Mouse (Mus musculus) thymus, postnatal 14 days (tissue): ENCODE measurements around the gene Sema3f.

Experiments used
- DNase-seq: peaks from one replicate; pipeline ENCODE4 v3.0.0; 2021

The Sema3f gene

DNA sequence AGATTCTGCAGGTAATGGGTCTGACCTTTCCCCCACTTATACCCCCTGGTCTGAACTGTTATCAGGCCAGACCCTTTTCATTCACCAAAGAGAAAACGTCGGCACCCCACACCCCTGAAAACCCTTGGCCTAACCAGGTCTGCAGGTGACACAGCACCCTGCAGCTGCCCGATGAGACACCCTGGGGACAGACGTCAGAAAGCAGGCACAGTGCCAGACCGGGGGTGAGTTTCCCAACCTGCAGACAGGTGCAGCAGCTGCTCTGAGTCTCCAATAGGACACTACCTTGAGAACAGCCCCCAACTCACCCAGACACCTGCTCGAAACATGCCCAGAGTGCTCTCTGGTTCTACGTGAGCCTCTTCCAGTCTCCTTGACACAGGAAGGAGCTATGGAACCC, 21.3 kb downstream of the Sema3f start:
- no peak for DNase-seq

DNA sequence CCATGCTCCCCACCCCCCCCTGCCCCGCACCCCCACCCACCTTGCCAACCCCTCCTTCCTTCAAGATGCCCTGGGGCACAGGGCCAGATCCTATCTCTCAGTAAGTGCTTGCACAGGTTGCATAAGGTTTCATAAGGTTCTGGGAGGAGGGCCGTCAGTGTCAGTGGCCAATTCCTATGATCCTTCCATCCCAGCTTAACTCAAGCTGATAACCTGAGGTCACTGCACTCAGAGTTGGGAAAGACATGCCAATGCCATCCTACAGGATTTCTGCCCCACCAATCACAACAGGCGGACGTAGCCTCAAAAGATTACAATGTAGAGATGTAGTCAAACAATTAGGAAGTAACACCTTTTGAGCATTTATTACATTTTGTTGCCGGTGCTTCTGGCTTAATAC, 21.9 kb downstream of the Sema3f start:
- DNase-seq, result no peak

DNA sequence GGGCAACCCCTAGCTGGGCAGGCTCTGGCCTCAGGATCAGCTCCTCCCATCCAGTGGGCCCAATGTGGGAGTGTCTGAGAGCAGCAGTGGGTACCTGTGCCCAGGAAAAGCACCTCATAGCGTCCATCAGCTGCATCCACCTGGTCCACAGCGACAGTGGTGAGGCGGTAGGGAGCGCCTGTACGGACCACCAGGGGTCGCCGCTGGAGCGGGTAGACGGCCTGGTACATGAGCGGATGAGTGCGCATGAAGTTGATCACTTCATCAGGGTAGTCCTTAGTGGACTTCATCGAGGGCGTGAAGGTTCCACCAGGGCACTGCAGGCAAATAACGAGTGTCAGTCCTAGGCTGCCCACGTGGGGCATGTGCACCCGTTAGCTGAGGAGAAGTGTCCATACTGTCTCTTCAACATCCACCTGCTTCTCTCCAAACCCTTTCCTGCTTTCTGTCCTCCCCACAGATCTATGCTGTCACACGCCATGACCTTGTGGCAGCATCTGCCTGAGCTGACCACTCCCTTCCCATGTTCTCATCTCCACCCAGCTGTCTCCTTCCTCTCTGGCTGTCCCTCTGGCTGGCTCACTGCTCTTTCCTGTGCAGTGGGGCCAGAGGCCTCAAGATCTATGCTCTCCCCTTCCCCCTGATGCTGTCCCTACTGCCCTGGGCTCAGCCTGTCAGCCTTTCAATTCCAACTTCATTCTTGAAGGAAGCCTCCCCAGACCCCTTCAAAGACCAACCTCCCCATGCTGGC, 24.9 kb downstream of the Sema3f start:
- DNase-seq, result peak; percentile 85

DNA sequence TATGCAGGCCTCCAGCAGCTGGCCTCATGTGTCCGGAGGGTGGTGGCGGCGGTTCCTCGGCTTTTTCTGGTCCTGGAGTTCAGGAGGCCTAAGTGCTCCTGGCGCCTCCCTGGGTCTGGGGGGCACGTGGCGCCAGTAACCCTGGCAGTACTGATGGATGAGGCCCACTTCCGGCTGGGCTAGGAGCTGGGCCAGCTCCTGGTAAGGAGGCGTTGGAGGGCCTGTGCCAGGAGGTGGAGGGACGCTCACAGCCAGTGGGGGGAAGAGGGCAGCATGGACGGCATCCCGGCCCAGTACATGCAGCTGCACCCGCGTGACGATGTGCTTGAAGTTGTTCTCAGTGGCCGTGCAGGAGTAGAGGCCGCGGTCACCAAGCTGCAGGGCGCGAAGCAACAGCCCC, 27.9 kb downstream of the Sema3f start:
- DNase-seq, result no peak

DNA sequence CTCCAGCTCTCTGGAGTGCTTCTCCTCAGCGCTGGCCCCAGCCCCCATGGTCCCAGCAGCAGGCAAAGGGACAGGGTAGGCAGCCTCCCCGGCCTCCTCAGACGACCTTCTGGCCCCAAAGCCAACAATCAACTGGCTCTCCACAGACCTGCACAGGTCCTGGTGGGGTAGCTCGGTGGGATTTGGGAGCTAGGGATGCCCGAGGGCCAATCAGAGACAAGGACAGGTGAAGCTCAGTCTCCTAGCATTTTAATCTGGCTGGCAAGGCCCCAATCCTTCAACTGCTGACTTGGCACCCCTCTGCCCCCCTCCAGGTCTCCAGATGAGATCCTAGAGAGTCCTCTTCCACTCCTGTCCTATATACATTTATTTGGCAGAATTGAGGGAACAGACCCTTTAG, 30.8 kb downstream of the Sema3f start, which contains the start of gene Gnat1:
Gene Gnat1 (minus strand): TSS at position 212 of the 400 bp plus-strand sequence.
- DNase-seq, result no peak

DNA sequence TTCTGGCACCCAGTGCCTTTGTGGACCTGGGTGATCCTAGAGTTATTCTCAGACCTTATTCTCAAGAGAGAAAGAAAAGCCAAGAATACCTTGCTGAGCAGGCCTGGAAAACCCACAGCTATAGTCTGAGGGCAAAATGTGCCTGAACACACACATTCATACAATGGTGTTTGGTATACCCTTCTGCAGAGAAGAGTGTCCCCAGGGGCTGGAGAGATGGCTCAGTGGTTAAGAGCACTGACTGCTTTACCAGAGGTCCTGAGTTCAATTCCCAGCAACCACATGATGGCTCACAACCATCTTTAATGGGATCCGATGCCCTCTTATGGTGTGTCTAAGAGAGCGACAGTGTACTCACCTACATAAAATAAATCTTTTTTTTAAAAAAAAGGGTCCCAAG, 31.4 kb downstream of the Sema3f start:
- DNase-seq, result no peak

DNA sequence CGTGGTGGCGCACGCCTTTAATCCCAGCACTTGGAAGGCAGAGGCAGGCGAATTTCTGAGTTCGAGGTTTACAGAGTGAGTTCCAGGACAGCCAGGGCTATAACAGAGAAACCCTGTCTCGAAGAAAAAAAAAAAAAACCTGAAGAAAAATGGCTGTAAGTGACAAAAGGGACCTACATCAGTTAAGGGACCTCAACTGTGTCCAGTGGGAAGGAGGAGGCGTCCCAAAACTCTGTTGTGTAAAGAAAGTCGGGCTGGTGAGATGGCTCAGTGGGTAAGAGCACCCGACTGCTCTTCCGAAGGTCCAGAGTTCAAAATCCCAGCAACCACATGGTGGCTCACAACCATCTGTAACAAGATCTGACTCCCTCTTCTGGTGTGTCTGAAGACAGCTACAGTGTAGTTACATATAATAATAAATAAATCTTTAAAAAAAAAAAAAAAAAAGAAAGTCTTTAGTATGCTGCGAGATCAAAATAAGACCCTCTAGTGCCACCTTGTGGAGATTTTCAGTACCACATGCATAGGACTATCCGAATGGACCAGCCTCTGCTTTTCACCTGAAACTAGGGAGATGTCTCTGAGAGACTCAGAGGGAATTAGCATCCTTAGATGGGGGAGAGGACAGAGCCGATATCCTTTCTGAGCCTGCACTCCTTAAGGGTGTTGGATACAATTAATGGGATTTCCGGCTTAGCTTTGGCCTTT, 32.3 kb downstream of the Sema3f start:
- DNase-seq, result peak; percentile 80

DNA sequence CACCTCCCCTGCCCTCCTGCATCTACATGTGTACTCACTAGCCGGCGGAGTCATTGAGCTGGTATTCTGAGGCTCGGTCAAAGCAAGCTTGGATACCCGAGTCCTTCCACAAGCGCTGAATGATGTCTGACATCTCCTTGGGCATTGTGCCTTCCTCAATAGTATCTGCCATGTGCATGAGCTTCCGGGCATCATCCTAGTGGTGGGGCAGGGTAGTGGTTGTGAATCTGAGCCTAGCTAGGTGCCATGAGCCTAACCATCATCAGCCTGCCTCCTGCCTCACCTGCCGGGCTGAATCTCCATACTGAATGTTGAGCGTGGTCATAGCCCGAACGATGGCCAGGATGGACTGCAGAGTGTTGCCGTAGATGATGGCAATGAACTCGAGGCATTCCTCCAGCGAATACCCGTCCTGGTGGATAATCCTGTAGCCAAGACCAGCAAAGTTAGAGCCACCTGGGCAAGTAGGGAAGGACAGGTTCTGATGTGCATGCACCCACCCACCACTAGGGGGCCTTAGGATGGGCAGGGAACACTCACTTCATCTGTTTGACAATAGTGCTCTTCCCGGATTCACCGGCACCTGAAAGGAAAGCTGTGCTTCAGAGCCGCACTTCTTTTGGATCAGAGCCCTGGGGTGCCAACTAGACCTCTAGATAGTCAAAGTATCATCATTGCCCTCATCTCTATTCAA, 33.0 kb downstream of the Sema3f start:
- peak; percentile 74 for DNase-seq

DNA sequence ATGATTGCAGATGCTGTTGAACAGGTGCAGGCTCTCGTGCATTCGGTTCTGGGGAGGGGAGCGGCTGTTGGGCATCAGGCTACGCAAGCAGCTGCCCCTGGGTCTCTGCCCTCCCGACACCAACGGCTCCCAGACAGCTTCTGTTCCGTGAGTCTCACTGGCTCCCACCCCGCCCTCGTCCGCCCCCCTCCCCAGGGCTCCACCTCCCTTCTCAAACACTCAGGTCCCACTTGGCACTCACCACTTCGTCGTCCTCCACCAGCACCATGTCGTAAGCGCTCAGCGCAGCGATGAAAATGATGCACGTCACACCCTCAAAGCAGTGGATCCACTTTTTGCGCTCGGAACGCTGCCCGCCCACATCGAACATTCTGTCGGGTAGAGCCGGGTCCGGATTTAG, 34.0 kb downstream of the Sema3f start:
- DNase-seq, result no peak

DNA sequence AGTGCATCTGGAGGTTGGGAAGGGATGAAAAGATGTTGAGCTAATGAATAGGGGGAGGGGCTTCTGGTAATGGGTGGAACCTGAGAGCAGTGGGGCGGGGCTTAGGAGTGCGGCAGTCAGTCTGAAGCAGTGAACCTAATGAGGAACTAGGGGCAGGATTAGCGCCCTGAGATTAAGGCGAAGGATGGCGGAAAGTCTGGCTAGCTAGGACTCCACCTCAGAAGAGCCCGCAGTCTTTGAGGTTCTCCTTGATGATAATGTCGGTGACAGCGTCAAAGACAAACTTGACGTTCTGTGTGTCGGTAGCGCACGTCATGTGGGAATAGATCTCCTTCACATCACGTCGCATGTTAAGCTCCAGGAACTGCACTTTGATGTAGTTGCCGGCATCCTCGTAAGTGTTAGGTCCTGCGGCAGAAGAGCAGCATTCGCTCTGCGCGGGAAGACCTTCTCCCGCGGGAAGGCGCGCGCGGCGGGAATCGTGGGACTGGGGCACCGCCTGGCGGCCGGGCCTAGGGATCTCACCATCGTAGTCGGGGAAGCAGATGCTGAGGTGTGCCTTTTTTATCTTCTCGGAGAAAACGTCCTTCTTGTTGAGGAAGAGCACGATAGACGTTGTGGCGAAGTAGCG, 34.5 kb downstream of the Sema3f start:
- peak; percentile 76 for DNase-seq

DNA sequence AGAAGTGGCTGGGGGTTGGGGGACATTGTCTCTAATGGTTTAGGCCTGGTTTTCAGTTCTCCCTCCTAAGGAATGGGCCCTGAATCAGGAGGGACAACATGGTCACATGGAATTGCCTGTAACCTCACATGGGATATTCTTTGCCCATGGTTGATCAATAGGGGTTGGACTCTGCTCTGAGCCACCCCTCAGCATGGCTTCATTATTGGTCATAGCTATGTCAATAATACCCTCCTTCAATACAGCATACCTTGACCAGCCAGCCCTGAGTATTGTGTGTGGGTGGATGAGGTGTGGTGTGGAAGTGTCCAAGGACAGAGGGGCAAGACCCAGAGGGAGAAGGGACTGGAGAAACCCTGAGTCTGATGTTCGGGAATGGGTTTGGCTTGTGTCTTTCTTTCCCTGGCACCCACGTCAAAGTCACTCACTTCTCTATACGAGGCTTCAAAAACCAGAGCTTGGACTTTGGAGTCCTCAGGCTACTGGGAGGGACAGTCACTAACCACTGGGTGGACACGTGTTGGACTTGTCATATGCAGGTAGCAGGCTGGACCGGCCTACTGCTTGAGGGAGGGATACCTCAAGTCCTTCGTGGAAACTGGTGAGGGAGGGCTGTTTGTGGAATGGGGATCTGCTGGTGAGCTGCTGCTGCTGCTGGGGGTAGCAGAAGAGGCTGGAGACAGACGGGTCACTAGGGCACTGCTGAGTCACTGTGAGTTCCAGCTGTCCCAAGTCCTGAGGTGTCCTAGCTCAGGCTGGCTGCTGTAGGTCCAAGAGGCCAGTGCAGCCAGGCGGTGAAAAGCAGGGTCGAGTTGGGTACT, 35.5 kb downstream of the Sema3f start:
- no peak for DNase-seq

DNA sequence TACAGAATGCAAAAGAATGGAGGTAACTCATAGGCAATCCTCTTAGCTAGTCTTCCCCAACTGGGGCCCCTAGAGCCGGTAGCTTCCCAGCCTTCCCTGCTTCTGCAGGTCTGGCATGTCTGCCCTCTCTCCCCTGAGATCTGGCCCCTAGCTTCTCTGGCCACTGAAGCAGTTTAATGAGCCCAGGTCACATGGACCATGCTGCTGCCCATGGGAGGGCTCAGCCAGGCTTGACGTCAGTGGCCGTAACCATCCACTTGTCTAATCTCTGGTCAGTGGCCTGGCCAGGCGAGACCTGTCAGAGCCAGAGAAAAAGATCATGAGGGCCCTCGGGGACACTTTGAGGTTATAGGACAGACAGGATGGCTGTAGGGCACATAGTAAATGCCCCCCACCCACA, 40.0 kb downstream of the Sema3f start:
- DNase-seq, result no peak

DNA sequence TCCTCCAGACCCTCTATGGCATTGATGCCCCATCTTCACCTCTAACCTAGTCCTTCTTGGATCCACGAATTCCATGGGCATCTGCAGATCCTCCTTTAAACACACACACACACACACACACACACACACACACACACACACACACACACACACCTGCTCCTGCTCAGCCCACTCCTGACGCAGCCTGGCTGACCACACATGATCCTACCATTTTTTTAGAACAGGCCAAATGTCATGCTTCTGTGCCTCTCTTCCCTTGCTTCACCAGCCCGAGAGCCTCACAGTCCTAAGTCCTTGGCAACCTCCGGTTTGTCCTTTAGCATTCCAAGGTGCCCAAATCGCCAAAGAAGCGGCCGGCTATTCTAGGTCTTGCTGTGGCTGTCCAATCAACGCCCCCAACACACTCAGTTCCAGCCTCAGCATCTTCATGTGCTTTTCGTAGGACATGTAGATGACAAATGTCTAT, 40.8 kb downstream of the Sema3f start, which contains the start of gene Slc38a3:
Gene Slc38a3 (minus strand): TSS at position 51 of the 466 bp plus-strand sequence.
- DNase-seq, result no peak

DNA sequence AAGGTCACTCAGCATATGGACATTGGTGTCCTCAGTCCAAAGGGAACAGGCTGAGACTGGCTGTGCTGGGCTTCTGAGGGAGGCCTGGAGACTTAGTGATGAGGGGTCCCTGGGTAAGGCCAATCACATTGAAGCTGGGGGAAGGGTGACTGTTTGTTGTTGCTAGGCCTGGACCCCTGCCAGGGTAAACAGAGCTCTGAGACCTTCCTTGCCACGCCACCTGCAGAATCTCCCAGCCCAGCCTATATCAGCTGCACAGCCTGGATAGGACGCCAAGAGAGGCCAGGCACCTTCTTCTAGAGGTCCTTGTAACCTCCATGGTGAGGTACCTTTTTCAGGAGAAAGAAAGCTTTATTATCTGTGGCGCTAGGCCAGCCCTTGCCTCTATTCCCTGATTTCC, 41.4 kb downstream of the Sema3f start:
- DNase-seq, result no peak

DNA sequence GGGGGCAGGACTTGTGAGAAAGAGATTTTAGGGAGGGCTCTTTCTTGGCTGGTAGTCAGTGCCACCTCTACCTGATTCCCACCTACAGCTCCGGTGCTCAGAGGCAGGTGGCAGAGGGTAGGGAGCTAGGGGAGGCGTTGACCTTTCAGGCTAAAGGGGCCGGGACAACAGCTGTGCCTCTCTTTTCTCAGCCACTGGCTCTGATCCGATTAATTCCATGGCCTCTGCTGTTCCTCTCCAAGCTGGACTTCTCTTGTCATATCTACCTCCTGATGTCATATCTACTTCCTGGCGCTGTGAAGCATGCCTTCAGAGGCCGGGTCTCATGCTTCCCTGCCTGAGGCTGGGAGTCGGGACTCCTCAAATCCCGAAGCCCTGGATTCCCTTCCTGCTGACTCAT, 42.3 kb downstream of the Sema3f start:
- no peak for DNase-seq

DNA sequence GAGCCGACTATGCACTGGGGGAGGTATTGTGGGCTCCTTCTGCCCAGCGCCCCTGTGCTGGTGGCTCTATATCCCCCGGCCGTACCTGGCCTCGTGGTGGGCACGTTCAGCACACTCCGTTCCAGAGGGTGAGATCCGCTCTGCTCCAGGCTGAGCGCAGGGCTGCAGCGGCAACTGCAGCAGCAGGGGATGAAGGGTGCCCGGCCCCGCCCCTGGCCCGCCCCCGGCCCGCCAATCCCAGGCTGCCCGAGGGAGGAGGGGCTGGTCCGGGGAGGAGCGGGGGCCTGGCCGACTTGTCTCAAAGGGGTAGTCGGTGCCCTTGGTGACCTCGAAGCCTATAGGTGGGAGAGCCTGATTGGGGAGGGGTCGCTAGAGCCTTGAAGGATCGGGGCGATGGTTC, 43.1 kb downstream of the Sema3f start:
- peak; percentile 52 for DNase-seq

DNA sequence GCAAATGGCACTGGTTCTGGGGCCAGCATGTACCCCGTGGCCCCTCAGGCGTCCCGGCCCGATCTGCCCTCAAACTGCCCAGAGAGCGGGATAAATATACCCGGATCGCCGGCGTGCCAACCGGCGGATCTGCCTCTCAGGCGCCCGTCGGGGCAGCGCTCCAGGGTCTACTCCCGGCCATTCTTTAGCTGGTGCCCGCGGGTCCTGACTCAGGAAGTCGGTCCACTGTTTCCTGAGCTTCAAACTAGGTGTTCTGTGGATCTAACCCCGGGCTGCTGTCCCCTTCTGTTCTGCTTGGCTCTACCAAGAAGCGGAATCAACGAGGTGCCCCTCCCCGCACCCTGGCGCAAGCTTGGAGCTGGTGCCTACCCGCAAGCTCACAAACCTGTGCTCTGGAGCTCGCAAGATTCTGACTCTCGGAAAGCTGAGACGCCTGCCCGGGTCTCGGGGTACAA, 43.5 kb downstream of the Sema3f start:
- DNase-seq, result no peak

DNA sequence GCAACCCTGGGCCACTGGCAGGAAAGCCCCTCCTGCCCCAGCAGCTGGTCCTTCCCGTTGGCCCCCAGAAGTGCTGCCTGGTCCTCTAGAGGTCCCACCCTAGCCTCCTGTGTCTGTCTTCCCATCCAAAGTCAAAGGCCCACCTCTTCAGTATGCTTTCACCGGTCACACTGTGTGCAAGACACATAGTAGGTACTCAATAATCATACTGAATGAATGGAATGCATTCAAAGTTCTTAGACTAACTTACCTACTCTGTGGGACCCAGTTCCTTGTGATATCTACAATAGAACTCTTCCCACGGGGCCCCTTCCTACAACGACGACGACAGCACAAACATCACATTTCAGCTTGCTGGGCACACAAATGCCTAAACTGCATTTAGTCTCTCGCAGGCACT, 45.0 kb downstream of the Sema3f start:
- no peak for DNase-seq

DNA sequence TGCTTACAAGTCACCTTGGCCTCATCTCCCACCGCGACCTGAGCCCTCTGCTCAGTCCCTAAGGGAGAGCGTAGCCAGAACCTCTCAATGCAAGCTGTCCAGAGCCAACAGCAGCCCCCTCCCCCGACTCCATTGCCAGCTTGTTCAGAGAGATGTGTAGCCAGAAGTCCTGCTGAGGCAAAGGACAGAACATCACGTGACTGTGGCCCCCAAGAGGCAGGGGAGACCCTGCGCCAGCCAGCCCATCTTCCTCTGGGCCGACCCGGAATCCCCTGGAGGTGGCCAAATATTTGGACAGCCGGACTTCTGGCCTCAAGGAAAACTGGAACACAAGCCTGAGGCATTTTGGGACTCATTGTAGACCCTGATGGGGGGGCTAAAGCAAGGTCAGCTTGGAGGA, 46.8 kb downstream of the Sema3f start:
- DNase-seq, result no peak

DNA sequence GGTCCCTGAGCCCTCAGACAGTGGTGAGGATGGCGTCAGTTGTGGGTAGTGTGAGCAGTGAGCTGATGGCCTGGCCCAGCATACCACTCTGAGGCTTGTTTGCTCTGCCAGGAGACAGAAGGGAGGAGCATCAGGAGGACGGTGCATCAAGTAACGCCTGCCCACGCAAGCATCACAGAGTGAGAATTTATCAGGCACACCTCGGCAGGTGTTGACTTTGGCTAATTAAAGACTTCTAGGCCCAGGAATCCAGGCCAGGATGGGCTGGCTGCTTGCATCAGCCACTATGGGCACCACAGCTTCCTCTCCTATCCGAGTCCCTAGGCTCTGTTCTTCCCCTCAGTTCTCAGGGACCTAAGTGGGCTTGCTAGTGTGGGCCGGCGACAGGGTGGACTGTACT, 47.9 kb downstream of the Sema3f start:
- DNase-seq, result no peak

DNA sequence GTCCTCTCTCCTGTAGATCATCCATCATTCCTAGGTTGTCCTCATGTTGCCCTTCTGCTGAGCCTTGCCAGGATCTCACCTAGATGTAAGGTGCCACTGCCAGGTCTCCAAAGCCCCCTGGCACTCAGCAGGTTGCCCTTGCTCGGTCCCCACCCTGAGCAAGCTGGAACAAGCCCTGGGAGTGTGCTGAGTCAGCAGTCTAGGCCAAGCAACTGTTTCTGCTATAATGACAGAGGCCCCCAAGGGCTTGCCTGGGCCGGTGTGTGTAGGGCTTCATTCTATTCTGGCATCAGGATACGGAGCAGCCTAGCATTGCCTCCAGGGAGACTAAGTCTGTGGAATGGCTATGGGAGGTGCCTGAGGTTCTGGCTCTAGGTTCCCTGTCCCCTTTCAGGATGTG, 49.5 kb downstream of the Sema3f start:
- no peak for DNase-seq

DNA sequence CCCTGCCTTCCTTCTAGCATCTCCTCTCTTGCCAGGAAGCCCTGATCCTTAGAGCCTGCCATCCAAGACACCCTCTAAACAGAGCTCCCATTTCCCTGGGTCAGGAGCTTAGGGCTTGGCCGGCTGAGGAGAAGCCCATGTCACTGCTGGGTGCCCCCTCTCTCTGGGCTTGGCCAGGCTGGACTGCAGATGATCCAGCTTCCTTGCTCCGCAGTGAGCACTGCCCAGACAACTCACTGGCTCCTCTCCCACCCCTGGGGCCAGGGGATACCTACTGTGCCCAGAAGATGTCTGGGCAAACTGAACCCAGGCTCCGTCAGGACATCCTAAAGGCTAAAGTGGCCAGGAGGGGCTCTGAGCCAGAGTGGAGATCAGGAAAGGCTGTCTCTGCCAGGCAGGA, 50.3 kb downstream of the Sema3f start:
- DNase-seq, result no peak
